Mouse (Mus musculus) myocyte (in vitro differentiated cells): ENCODE results near the gene Rbfox2. TPM values are rescaled to one million over a fixed set of nuclear protein-coding genes. Genes with fewer than 3 reads are reported as not detected.
A peak's percentile ranks its signal among the peaks of the same experiment; 100 is the strongest.

Experiments used
- H3K27me3 ChIP-seq: one replicate; pipeline ENCODE4 v1.6.1; 2011; ENCODE audit not compliant: control insufficient read depth, insufficient read depth, insufficient read length
- H3K36me3 ChIP-seq: one replicate; pipeline ENCODE4 v1.6.1; 2011; ENCODE audit not compliant: control insufficient read depth, insufficient read depth
- H3K4me2 ChIP-seq: one replicate; pipeline ENCODE4 v1.6.1; 2011; ENCODE audit warnings: low read depth, control low read depth
- H3K4me3 ChIP-seq: one replicate; pipeline ENCODE4 v1.5.1; 2011; ENCODE audit warnings: mild to moderate bottlenecking, control low read depth, moderate library complexity
- H3K79me2 ChIP-seq: one replicate; pipeline ENCODE4 v1.6.1; 2011; ENCODE audit not compliant: control insufficient read depth, insufficient read depth
- H3ac ChIP-seq: one replicate; pipeline ENCODE4 v1.6.1; 2011; ENCODE audit not compliant: control insufficient read depth, insufficient read length
- CEBPB ChIP-seq: IDR thresholded peaks from 2 replicates; pipeline ENCODE4 v1.6.1; 2011; ENCODE audit warnings: mild to moderate bottlenecking, moderate library complexity; ENCODE audit not compliant: poor library complexity, insufficient read depth, severe bottlenecking
- E2F4 ChIP-seq: IDR thresholded peaks from one replicate; pipeline ENCODE4 v1.6.1; 2011; ENCODE audit warnings: mild to moderate bottlenecking, control low read depth, moderate library complexity; ENCODE audit not compliant: insufficient read depth
- MAX ChIP-seq: IDR thresholded peaks from one replicate; pipeline ENCODE4 v1.6.1; 2011; ENCODE audit warnings: low read depth, mild to moderate bottlenecking, control low read depth
- MYOD1 ChIP-seq, 3 experiments: IDR thresholded peaks; one replicate each; pipeline ENCODE4 v1.6.1; 2011; ENCODE audit warnings: control low read depth in 2 of 3, low read depth in 2 of 3, mild to moderate bottlenecking in 2 of 3, moderate library complexity in 1 of 3; ENCODE audit not compliant: insufficient read length in 2 of 3, control insufficient read depth in 1 of 3
- MYOG ChIP-seq, 3 experiments: IDR thresholded peaks; one replicate each; pipeline ENCODE4 v1.6.1; 2011; ENCODE audit warnings: control low read depth in 2 of 3, low read depth in 2 of 3, mild to moderate bottlenecking in 2 of 3; ENCODE audit not compliant: insufficient read length in 2 of 3, control insufficient read depth in 1 of 3, insufficient read depth in 1 of 3
- POLR2A ChIP-seq: IDR thresholded peaks from one replicate; pipeline ENCODE4 v1.6.1; 2011; ENCODE audit warnings: low read depth, mild to moderate bottlenecking, control low read depth, moderate library complexity; ENCODE audit not compliant: insufficient read length
- POLR2AphosphoS2 ChIP-seq: IDR thresholded peaks from one replicate; pipeline ENCODE4 v1.6.1; 2011; ENCODE audit warnings: low read depth, control low read depth; ENCODE audit not compliant: insufficient read length
- REST ChIP-seq: IDR thresholded peaks from one replicate; pipeline ENCODE4 v1.6.1; 2011; ENCODE audit warnings: mild to moderate bottlenecking, control low read depth, moderate library complexity; ENCODE audit not compliant: insufficient read depth, insufficient read length
- SRF ChIP-seq: IDR thresholded peaks from one replicate; pipeline ENCODE4 v1.6.1; 2011; ENCODE audit warnings: low read depth; ENCODE audit not compliant: control insufficient read depth, insufficient read length
- TCF12 ChIP-seq: IDR thresholded peaks from one replicate; pipeline ENCODE4 v1.6.1; 2011; ENCODE audit warnings: mild to moderate bottlenecking, control low read depth; ENCODE audit not compliant: poor library complexity, insufficient read depth, severe bottlenecking
- TCF3 ChIP-seq: IDR thresholded peaks from one replicate; pipeline ENCODE4 v1.6.1; 2011; ENCODE audit warnings: low read depth, control low read depth; ENCODE audit not compliant: insufficient read length
- USF1 ChIP-seq: IDR thresholded peaks from one replicate; pipeline ENCODE4 v1.6.1; 2011; ENCODE audit warnings: low read depth, mild to moderate bottlenecking, control low read depth, moderate library complexity
- polyA plus RNA-seq: library from polyadenylated mRNA; unstranded; fragments of >200 nt; fragmentation: generic; extraction: Trizol; gene quantifications from one replicate; pipeline ENCODE4 v1.2.1, GENCODE M21; 2012; ENCODE audit warnings: missing spikeins

Rbfox2 gene
- polyA plus RNA-seq, 1 experiment: 136 TPM

GRCm38 (mm10) chr15:77268415-77268814, 38.4 kb downstream of the Rbfox2 start:
- peaks cover 98% of the 10 kb centered on the region for H3K79me2 ChIP-seq
- no peaks in the 10 kb centered on the region for H3K27me3 ChIP-seq
- H3K36me3 ChIP-seq: no peaks in the 10 kb centered on the region
- TF ChIP-seq TCF12 (no peak), CEBPB (no peak), POLR2A (no peak), MYOD1 (IDR thresholded peaks at IDR 0.05; ENCODE audit: control insufficient read depth in 1 of 3, insufficient read length in 2 of 3, low read depth in 2 of 3) (no peak), TCF3 (no peak), SRF (no peak), REST (no peak), MAX (no peak), MYOG (IDR thresholded peaks at IDR 0.05; ENCODE audit: control insufficient read depth in 1 of 3, insufficient read depth in 1 of 3, insufficient read length in 2 of 3, low read depth in 2 of 3) (no peak)
- H3K4me2 ChIP-seq: no peak overlapping the region
- no peak overlapping the region for H3ac ChIP-seq
- H3K4me3 ChIP-seq: no peak overlapping the region

GRCm38 (mm10) chr15:77265318-77265717, 41.5 kb downstream of the Rbfox2 start:
- Histone ChIP-seq H3K36me3 (no peaks in the 10 kb centered on the region), H3K4me2 (no peak overlapping the region), H3K27me3 (no peaks in the 10 kb centered on the region), H3K79me2 (peaks cover 76% of the 10 kb centered on the region), H3ac (no peak overlapping the region), H3K4me3 (no peak overlapping the region)
- TF ChIP-seq CEBPB: no peak
- TF ChIP-seq E2F4: no peak
- peak; percentile 94 for TF ChIP-seq SRF
- no peak for TF ChIP-seq TCF12

- H3K4me2 ChIP-seq: no peak overlapping the region
- H3ac ChIP-seq: no peak overlapping the region
- H3K36me3 ChIP-seq: no peaks in the 10 kb centered on the region
- TF ChIP-seq USF1 (no peak), POLR2A (no peak), TCF12 (no peak), MYOD1 (IDR thresholded peaks at IDR 0.05; ENCODE audit: control insufficient read depth in 1 of 3, insufficient read length in 2 of 3, low read depth in 2 of 3) (no peak), CEBPB (no peak), TCF3 (no peak)
- H3K79me2 ChIP-seq: peaks cover 76% of the 10 kb centered on the region
- no peaks in the 10 kb centered on the region for H3K27me3 ChIP-seq
- H3K4me3 ChIP-seq: no peak overlapping the region
These were observed 42.5 kb downstream of the Rbfox2 start for GRCm38 (mm10) chr15:77264314-77264713.

GRCm38 (mm10) chr15:77262782-77263181, 44.0 kb downstream of the Rbfox2 start:
- no peak for TF ChIP-seq TCF12
- no peak for TF ChIP-seq USF1
- TF ChIP-seq TCF3: no peak
- TF ChIP-seq MYOG (IDR thresholded peaks at IDR 0.05; ENCODE audit: control insufficient read depth in 1 of 3, insufficient read depth in 1 of 3, insufficient read length in 2 of 3, low read depth in 2 of 3): no peak
- no peak for TF ChIP-seq CEBPB
- TF ChIP-seq E2F4: no peak
- no peak for TF ChIP-seq POLR2AphosphoS2
- no peak for TF ChIP-seq REST
- TF ChIP-seq SRF: no peak
- TF ChIP-seq MYOD1 (IDR thresholded peaks at IDR 0.05; ENCODE audit: control insufficient read depth in 1 of 3, insufficient read length in 2 of 3, low read depth in 2 of 3): no peak
- TF ChIP-seq POLR2A: no peak
- Histone ChIP-seq H3K4me2 (no peak overlapping the region), H3K79me2 (peaks cover 72% of the 10 kb centered on the region), H3K36me3 (no peaks in the 10 kb centered on the region), H3ac (no peak overlapping the region), H3K27me3 (no peaks in the 10 kb centered on the region), H3K4me3 (no peak overlapping the region)

- Histone ChIP-seq H3ac (no peak overlapping the region), H3K4me3 (no peak overlapping the region), H3K79me2 (peaks cover 65% of the 10 kb centered on the region), H3K4me2 (peak overlapping the region; percentile 59), H3K27me3 (no peaks in the 10 kb centered on the region), H3K36me3 (no peaks in the 10 kb centered on the region)
- TF ChIP-seq POLR2A (no peak), MYOD1 (IDR thresholded peaks at IDR 0.05; ENCODE audit: control insufficient read depth in 1 of 3, insufficient read length in 2 of 3, low read depth in 2 of 3) (no peak), USF1 (no peak), TCF12 (no peak), CEBPB (no peak), MYOG (IDR thresholded peaks at IDR 0.05; ENCODE audit: control insufficient read depth in 1 of 3, insufficient read depth in 1 of 3, insufficient read length in 2 of 3, low read depth in 2 of 3) (no peak), E2F4 (no peak), REST (no peak), MAX (no peak), POLR2AphosphoS2 (no peak), TCF3 (no peak), SRF (no peak)
These were observed 49.2 kb downstream of the Rbfox2 start for GRCm38 (mm10) chr15:77257437-77258229.
